Mouse (Mus musculus) heart, embryonic 13.5 days (tissue): ENCODE data around the gene Cabin1. TPM values are rescaled to one million over a fixed set of nuclear protein-coding genes. Genes with fewer than 3 reads are reported as not detected.
A peak's percentile ranks its signal among the peaks of the same experiment; 100 is the strongest.

ENCODE experiments used
- ATAC-seq: fragments of 200-750 bp; cut with Nextera tagmentation; 2 replicates; pipeline ENCODE4 v1.8.0; 2017; ENCODE audit warnings: moderate TSS enrichment; ENCODE audit not compliant: insufficient number of reproducible peaks, low FRiP score, low TSS enrichment; ENCODE audit errors: extremely low read depth
- H3K27ac ChIP-seq: fragments of 300-500 bp; sonication (generic); replicated peaks from 2 replicates; pipeline ENCODE4 v1.5.1; 2015; ENCODE audit warnings: moderate library complexity, mild to moderate bottlenecking, inconsistent platforms
- H3K27me3 ChIP-seq: fragments of 300-500 bp; sonication (generic); replicated peaks from 2 replicates; pipeline ENCODE4 v1.6.1; 2015; ENCODE audit warnings: mild to moderate bottlenecking, inconsistent platforms
- H3K36me3 ChIP-seq: fragments of 300-500 bp; sonication (generic); 2 replicates; pipeline ENCODE4 v1.6.1; 2015; ENCODE audit warnings: mild to moderate bottlenecking, inconsistent platforms
- H3K4me1 ChIP-seq: fragments of 300-500 bp; sonication (generic); 2 replicates; pipeline ENCODE4 v1.6.1; 2015; ENCODE audit warnings: inconsistent platforms
- H3K4me2 ChIP-seq: fragments of 300-500 bp; sonication (generic); 2 replicates; pipeline ENCODE4 v1.6.1; 2015; ENCODE audit warnings: inconsistent platforms, mild to moderate bottlenecking, moderate library complexity
- H3K4me3 ChIP-seq: fragments of 300-500 bp; sonication (generic); 2 replicates; pipeline ENCODE4 v1.5.1; 2015; ENCODE audit warnings: moderate library complexity, mild to moderate bottlenecking, inconsistent platforms
- H3K9ac ChIP-seq: fragments of 300-500 bp; sonication (generic); 2 replicates; pipeline ENCODE4 v1.6.1; 2015; ENCODE audit warnings: inconsistent platforms, mild to moderate bottlenecking, moderate library complexity
- H3K9me3 ChIP-seq: fragments of 300-500 bp; sonication (generic); 2 replicates; pipeline ENCODE4 v1.6.1; 2016; ENCODE audit warnings: inconsistent platforms
- WGBS: fragments of 180-500 bp; shearing (Covaris S2); methylation state at CpG from one replicate; pipeline ENCODE4 v1.1.7; 2015; ENCODE audit warnings: mixed read lengths; 5-methylcytosine and 5-hydroxymethylcytosine counted together
- polyA plus RNA-seq: library from polyadenylated mRNA; unstranded; fragments of >200 nt; fragmentation: Nextera tagmentation; extraction: Ambion mirVana; gene quantifications from 2 replicates; pipeline ENCODE4 v1.2.1, GENCODE M21; 2015

The Cabin1 gene
- 21.5 and 24.3 TPM in 2 replicates for polyA plus RNA-seq

DNA sequence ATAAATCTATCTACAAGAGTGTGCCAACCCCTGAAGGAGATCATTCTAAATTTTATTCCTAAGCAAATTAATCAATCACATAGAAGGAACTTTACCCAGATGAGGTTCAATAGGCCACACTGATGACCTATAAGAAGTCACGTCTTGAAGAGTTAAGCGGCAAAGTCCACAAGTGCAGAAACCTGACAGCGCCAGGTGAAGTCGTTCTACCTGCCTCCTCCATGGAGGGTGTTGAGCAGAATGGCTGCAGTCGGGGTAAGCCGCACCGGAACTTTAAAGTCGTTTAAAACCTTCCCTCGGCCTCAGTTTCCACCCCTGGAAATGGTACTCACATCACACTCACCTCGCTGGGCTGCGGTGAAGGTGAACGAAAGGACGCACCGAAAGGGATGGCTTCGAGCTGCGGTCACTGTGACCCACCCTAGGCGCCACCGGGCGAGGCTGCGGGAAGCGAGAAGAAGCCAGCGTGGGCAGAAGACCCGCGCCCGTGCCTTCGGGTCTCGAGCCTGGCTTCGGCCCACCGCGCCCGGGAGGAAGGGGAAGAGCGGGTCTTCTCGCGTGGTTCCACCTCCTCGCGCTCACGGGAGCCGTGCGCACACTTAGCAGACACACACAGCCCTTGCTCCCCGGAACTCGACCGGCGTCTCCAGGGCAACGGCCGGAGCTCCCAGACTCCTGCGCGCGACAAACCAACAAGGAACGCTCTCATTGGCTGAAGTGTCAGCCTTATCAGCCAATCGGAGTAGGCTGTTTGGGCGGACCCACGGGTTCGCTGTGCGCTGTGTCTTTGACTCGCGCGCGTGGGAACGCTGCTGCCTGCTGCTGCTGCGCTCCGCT is at the start of gene Cabin1:
Gene Cabin1, minus strand, starts transcription at position 660 of the 837 bp plus-strand sequence.
- H3K27me3 ChIP-seq: no peaks in the 10 kb centered on the region
- H3K9ac ChIP-seq: peak within 1 kb of the TSS; percentile 92
- peak; percentile 97 for ATAC-seq
- peak within 1 kb of the TSS; percentile 97 for H3K4me3 ChIP-seq
- no peaks in the 10 kb centered on the region for H3K9me3 ChIP-seq
- peak within 1 kb of the TSS; percentile 72 for H3K27ac ChIP-seq
- peak within 1 kb of the TSS; percentile 95 for H3K4me2 ChIP-seq
- peaks cover 27% of the 10 kb centered on the region for H3K36me3 ChIP-seq
- peaks cover 15% of the 10 kb centered on the region for H3K4me1 ChIP-seq
- WGBS: under 1% methylated on average over 61 of the region's 61 CpGs

DNA sequence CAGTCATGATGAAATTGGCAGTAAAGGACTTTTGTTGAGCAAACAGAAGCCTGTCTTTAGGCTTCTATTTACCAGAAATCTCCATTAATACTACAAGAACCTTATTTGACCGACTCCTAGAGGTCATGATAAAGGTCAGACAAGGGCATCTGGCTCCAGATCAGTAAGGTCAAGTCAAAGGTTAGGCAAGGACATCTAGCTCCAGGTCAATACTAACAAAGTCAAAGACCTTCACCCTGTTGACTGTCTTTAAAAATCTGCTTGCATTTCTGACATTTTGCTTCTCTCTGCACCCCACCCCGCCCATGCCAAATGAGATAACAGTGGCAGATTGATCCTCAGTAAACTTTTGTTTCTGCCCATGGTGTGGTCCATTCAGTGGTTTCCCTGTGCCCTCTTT is 40.1 kb upstream of the Cabin1 start:
- Histone ChIP-seq H3K27me3 (peaks cover 20% of the 10 kb centered on the region), H3K27ac (no peak overlapping the region), H3K4me3 (no peak overlapping the region), H3K4me2 (no peak overlapping the region), H3K36me3 (no peaks in the 10 kb centered on the region), H3K4me1 (no peaks in the 10 kb centered on the region), H3K9me3 (no peaks in the 10 kb centered on the region), H3K9ac (no peak overlapping the region)
- no peak for ATAC-seq
- WGBS: 55% methylated on average over 2 of the region's 2 CpGs

DNA sequence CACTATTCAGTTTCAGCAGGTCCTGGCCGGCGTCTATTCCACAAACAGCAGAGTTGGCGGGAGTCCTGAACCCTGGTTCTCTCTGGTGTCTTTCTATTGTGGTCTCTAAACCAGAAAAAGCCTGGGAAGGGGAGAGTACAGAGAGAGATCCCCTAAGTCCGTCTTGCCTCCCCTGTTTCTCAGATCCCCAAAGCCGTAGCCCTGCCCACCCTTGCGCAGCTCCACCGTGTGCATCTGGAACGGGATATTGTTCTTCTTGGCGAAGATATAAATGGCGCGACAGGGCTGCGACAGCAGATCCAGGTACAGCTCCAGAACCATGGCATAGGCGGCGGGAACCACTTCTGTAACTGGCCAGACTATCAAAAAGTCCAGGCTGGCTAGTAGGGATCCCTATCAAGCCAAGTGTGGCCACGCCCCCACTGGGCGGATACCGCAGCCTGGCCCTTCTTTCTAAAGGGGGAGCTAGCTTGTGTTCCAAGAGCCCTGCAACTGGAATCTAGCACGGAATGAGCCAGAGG is 34.1 kb upstream of the Cabin1 start, which contains the start of gene Gstt1:
Gene Gstt1, minus strand, starts transcription at position 409 of the 521 bp plus-strand sequence.
- no peak for ATAC-seq
- Histone ChIP-seq H3K27me3 (peaks cover 28% of the 10 kb centered on the region), H3K36me3 (no peaks in the 10 kb centered on the region), H3K4me1 (peaks cover 18% of the 10 kb centered on the region), H3K4me3 (peak within 1 kb of the TSS; percentile 56), H3K4me2 (peak within 1 kb of the TSS; percentile 96), H3K9ac (peak within 1 kb of the TSS; percentile 79), H3K9me3 (no peaks in the 10 kb centered on the region), H3K27ac (no peak within 1 kb of the TSS; the same call in 1 of the 2 replicates)
- 1% methylated on average over 18 of the region's 18 CpGs for WGBS

DNA sequence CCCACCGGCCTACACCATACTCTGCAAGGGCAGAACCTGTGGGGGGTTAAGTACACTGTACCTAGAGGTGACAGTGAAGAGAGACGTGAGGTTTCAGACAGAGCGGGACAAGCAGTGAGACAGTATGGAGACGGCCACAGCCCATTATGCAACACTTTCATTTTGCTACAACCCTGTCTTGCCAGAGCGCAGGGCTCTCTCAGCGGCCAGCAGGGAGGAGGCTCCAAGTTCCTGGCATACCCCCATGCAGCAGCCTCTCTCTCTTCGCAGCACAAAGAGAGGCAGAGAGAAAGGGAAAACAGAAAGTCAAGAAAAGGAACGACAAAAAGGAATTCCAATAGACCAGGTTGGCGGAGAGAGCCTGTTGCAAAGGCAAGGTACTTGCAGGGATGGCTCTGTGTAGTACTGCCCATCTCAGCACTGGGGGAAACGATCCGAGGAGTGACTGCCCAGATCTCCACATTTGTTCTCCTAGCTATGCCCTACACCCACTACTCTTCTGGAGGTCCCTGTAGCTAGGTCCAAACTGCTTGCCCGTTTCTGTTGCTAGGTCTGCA is 33.6 kb upstream of the Cabin1 start:
- ATAC-seq: no peak
- Histone ChIP-seq H3K4me2 (peak overlapping the region; percentile 96), H3K4me3 (peak overlapping the region; percentile 56), H3K9ac (peak overlapping the region; percentile 79), H3K27me3 (peaks cover 25% of the 10 kb centered on the region), H3K4me1 (peaks cover 18% of the 10 kb centered on the region), H3K36me3 (no peaks in the 10 kb centered on the region), H3K9me3 (no peaks in the 10 kb centered on the region), H3K27ac (no peak overlapping the region; the same call in 1 of the 2 replicates)
- 1% methylated on average over 12 of the region's 12 CpGs for WGBS

DNA sequence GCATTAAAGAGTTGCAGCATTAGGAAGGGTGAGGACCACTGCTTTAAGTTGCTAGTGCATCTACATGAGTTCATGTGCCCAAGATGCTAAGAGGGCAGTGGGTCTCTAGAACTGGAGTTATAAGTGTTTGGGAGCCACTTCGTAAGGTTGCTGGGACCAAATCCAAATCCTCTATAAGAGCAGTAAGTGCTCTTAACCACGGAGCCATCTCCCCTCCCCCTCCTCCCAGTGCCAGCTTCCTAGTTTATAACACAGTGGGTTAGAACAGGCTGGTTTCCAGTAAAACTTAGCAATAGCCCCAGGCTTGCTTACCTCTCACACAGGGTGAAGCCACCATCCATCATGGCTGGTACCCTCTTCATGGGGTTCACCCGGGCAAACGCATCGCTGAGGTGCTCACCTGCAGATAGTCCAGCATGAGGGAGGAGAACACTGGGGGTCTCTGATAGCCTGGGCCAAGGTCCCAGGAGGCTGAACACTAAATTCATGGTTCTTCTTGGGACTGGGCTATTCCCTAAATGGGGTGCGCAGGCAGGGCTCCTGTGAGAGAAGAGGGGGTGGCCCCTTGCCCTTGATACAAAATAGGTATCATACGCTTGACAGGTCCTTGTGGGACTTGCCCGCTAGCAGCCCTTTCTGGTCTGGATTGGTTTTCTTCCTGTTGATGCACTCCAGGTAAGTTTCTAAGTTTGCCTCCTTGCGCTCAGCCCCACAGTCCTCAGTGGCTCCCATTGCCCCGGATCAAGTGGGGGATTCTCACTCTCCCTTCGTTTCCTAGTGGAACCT is 32.8 kb upstream of the Cabin1 start:
- H3K27ac ChIP-seq: no peak overlapping the region
- H3K36me3 ChIP-seq: no peaks in the 10 kb centered on the region
- no peaks in the 10 kb centered on the region for H3K9me3 ChIP-seq
- peaks cover 18% of the 10 kb centered on the region for H3K4me1 ChIP-seq
- H3K4me3 ChIP-seq: peak overlapping the region; percentile 56
- no peak for ATAC-seq
- peak overlapping the region; percentile 96 for H3K4me2 ChIP-seq
- WGBS: 37% methylated on average over 11 of the region's 11 CpGs
- H3K27me3 ChIP-seq: peaks cover 25% of the 10 kb centered on the region
- peak overlapping the region; percentile 79 for H3K9ac ChIP-seq

DNA sequence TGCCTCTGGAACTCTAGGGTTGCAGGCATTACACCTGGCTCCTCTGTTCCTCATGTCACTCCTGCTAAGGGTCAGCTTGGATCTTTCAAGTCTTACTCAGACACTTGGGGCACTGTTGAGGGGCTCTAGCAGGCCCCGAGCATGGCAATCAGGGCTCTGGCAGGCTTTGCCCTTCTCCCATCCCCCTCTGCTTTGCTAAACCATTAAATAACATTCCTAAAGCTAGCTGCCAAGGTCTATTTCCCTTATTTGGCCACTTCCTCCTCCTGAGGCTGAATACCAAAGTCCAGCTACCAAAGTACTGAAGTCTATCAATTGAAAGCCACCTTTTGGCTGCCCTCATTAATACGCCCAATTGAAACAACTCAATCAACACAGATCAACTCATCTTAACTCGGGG is 30.7 kb upstream of the Cabin1 start:
- H3K27ac ChIP-seq: no peak overlapping the region
- H3K36me3 ChIP-seq: no peaks in the 10 kb centered on the region
- 37% methylated on average over 3 of the region's 3 CpGs for WGBS
- H3K4me1 ChIP-seq: peaks cover 18% of the 10 kb centered on the region
- ATAC-seq: no peak
- no peak overlapping the region for H3K9ac ChIP-seq
- no peaks in the 10 kb centered on the region for H3K9me3 ChIP-seq
- no peak overlapping the region for H3K4me3 ChIP-seq
- no peak overlapping the region for H3K4me2 ChIP-seq
- peaks cover 14% of the 10 kb centered on the region; the same call in 1 of the 2 replicates for H3K27me3 ChIP-seq

DNA sequence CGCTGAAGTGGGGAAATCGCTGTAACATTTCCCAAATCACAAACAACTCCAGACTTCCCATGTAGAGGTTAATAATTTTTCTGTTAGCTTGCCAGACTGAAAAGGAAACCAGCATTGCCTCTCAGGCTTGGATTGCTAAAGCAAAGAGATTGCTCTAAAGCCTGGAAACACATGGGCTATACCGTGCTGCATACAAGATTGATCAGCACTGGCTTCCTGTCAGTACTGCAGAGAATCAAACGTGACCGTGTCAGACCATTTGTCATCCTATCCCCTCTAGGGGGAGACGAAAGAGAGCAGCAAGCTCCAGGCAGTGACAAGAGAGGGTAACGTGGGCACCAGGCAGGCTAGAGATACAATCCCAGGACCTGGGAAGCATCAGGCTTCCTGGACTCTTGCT is 26.6 kb upstream of the Cabin1 start:
- Histone ChIP-seq H3K4me2 (no peak overlapping the region), H3K9me3 (no peaks in the 10 kb centered on the region)

DNA sequence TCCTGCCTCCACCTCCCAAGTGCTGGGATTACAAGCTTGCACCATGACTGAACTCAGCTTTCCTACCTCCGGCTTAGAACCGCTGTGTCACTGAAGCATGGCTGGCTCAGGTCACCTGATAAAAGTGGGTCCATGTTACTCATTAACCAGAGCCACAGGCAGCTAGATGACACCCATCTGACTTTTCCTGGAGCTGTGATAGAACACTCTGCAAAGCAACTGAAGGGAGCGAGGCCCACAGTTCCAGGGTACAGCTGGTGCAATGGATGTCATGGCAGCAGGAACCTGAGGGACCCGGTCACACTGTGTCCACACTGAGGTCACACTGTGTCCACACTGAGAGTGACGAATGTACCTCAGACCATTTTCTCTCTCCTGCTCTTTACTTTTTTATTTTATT is 25.7 kb upstream of the Cabin1 start:
- Histone ChIP-seq H3K27ac (no peak overlapping the region), H3K9me3 (no peaks in the 10 kb centered on the region), H3K4me3 (no peak overlapping the region), H3K9ac (no peak overlapping the region), H3K4me1 (peaks cover 2% of the 10 kb centered on the region; the same call in 1 of the 2 replicates), H3K4me2 (no peak overlapping the region), H3K36me3 (no peaks in the 10 kb centered on the region), H3K27me3 (no peaks in the 10 kb centered on the region; the same call in 1 of the 2 replicates)
- 84% methylated on average over 5 of the region's 5 CpGs for WGBS
- no peak for ATAC-seq

More for the DNA sequence above, 26.6 kb upstream of the Cabin1 start:
- no peak overlapping the region for H3K4me3 ChIP-seq
- H3K9ac ChIP-seq: no peak overlapping the region
- 17% methylated on average over 7 of the region's 7 CpGs for WGBS
- peaks cover 5% of the 10 kb centered on the region; the same call in 1 of the 2 replicates for H3K4me1 ChIP-seq
- H3K27me3 ChIP-seq: peaks cover 2% of the 10 kb centered on the region; the same call in 1 of the 2 replicates
- no peak for ATAC-seq
- H3K36me3 ChIP-seq: no peaks in the 10 kb centered on the region
- H3K27ac ChIP-seq: no peak overlapping the region

DNA sequence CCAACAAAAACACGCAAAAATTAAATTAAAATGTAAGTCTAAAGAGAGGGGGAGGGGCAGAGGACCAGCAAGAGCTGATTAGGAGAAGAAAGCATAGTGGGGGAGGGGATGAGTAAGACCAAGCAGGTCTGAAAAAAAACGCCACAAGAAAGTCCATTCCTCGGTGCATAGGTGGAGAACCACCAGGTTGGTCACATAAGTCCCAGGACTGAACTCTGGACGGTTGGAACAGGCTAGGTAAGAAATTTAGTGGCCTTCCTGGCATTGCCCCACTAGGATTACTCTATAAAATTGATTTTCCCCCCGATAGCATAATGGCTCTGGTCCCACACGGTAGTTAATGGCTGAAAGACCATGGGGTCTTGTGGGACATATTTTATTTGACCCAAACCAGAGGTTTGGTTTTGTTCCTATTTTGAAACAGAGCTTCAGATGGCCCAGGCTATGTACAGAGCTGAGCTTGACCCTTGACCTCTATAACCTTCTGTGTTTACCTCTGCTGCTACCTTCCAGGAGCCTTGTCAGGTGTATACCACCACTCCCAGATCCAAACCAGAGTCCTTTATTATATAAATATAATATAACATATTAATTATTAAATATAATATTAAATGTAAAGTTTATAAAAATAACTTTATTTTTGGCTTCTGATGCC is 25.1 kb upstream of the Cabin1 start:
- Histone ChIP-seq H3K27ac (no peak overlapping the region), H3K4me1 (no peaks in the 10 kb centered on the region), H3K4me3 (no peak overlapping the region), H3K4me2 (no peak overlapping the region), H3K36me3 (no peaks in the 10 kb centered on the region), H3K27me3 (no peaks in the 10 kb centered on the region; the same call in 1 of the 2 replicates), H3K9ac (no peak overlapping the region), H3K9me3 (no peaks in the 10 kb centered on the region)
- no peak for ATAC-seq
- WGBS: 65% methylated on average over 6 of the region's 6 CpGs

DNA sequence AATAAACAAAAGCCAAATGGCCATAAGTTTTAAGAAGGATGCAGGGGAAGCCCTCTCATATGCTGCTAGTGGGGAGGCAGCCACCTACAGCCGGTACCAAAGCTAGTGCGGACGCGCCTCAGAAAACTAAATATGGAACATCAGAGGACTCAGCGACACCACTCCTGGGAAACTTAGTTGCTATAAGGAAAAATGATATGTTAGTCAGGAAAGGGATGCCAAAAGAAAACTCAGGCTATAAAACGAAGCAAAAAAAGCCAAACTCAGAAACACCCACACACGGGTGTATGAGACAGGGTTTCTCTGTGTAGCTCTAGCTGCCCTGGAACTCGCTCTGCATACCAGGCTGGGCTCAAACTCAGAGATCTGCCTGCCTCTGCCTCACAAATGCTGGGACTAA is 24.1 kb upstream of the Cabin1 start:
- WGBS: 84% methylated on average over 8 of the region's 8 CpGs
- H3K9me3 ChIP-seq: no peaks in the 10 kb centered on the region
- no peak for ATAC-seq
- H3K9ac ChIP-seq: no peak overlapping the region
- H3K4me1 ChIP-seq: no peaks in the 10 kb centered on the region
- peaks cover 4% of the 10 kb centered on the region; the same call in 1 of the 2 replicates for H3K27me3 ChIP-seq
- no peak overlapping the region for H3K4me3 ChIP-seq
- no peak overlapping the region for H3K4me2 ChIP-seq
- H3K27ac ChIP-seq: no peak overlapping the region
- no peaks in the 10 kb centered on the region for H3K36me3 ChIP-seq
